Mouse (Mus musculus) kidney, adult 2 months (tissue): ENCODE data around the gene Tubgcp6. TPM values are rescaled to one million over a fixed set of nuclear protein-coding genes. Genes with fewer than 3 reads are reported as not detected.

ENCODE experiments used
- DNase-seq: peaks from one replicate; pipeline ENCODE4 v3.0.0; 2021
- H3K27ac ChIP-seq: fragments of 200-500 bp; 2 replicates; pipeline ENCODE4 v1.5.1; 2012; ENCODE audit warnings: low read depth, low read length, control low read depth, inconsistent platforms; ENCODE audit not compliant: insufficient read depth
- H3K27me3 ChIP-seq: fragments of 200-500 bp; replicated peaks from 2 replicates; pipeline ENCODE4 v1.6.1; 2012; ENCODE audit warnings: mild to moderate bottlenecking, moderate library complexity, low read length, inconsistent platforms; ENCODE audit not compliant: control insufficient read depth, insufficient read depth
- H3K36me3 ChIP-seq: fragments of 200-500 bp; 2 replicates; pipeline ENCODE4 v1.6.1; 2012; ENCODE audit warnings: mild to moderate bottlenecking, moderate library complexity, low read length, inconsistent platforms; ENCODE audit not compliant: control insufficient read depth, insufficient read depth
- H3K4me1 ChIP-seq: fragments of 200-500 bp; 2 replicates; pipeline ENCODE4 v1.6.1; 2011; ENCODE audit warnings: low read length; ENCODE audit not compliant: control insufficient read depth, insufficient read depth
- H3K4me3 ChIP-seq: fragments of 200-500 bp; 2 replicates; pipeline ENCODE4 v1.5.1; 2011; ENCODE audit warnings: mild to moderate bottlenecking, low read depth, low read length, control low read depth; ENCODE audit not compliant: insufficient read depth
- CTCF ChIP-seq: fragments of 200-500 bp; conservative IDR thresholded peaks from 2 replicates; pipeline ENCODE4 v1.5.1; 2011; ENCODE audit warnings: low read depth, mild to moderate bottlenecking, control low read depth, low read length, moderate library complexity, mixed read lengths; ENCODE audit not compliant: insufficient read depth, insufficient read length
- POLR2A ChIP-seq: fragments of 200-500 bp; IDR thresholded peaks from one replicate; pipeline ENCODE4 v1.6.1; 2011; ENCODE audit warnings: low read depth, low read length, control low read depth
- WGBS: fragments of 180-500 bp; shearing (Covaris S2); methylation state at CpG from one replicate; pipeline ENCODE4 v1.1.7; 2018; 5-methylcytosine and 5-hydroxymethylcytosine counted together
- polyA plus RNA-seq: library from polyadenylated mRNA; depleted of rRNA; stranded (reverse); fragments of >200 nt; gene quantifications from 2 replicates; pipeline ENCODE4 v1.2.3, GENCODE M21; 2012

Tubgcp6 gene
- polyA plus RNA-seq, 1 experiment, result 17.2 TPM

DNA sequence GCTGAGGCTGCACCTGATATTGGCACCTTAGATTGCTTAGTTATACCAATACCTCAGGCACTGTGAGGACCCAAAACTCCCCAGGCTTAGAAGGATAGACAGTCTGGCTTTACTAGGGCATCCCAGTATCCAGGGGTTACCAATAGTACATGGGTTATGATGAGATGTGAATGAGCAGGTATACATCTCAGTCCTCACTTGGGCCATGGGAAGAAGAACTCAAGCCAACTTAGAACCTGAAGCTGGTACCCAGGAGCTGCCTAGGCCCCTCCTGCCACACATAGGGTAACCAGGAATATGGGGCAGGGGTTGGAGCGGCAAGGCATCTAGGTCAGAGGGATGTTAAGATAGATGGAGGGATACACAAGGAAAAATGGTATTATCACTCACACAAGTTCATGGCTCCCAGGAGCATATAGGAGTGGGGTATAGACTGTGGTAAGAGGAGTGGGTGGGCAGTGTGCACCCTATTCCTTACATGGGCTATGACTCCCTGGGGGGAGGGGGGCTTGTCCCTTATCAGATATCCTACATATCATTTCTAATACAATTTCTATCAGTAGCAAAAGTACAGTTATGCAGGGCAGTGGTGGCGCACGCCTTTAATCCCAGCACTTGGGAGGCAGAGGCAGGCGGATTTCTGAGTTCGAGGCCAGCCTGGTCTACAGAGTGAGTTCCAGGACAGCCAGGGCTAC, 13.7 kb upstream of the Tubgcp6 start:
- Histone ChIP-seq H3K36me3 (no peaks in the 10 kb centered on the region), H3K4me1 (no peaks in the 10 kb centered on the region), H3K4me3 (no peak overlapping the region), H3K27ac (no peak overlapping the region), H3K27me3 (no peaks in the 10 kb centered on the region)
- TF ChIP-seq POLR2A (no peak), CTCF (no peak)
- DNase-seq, result no peak
- WGBS, result 91% methylated on average over 5 of the region's 5 CpGs

DNA sequence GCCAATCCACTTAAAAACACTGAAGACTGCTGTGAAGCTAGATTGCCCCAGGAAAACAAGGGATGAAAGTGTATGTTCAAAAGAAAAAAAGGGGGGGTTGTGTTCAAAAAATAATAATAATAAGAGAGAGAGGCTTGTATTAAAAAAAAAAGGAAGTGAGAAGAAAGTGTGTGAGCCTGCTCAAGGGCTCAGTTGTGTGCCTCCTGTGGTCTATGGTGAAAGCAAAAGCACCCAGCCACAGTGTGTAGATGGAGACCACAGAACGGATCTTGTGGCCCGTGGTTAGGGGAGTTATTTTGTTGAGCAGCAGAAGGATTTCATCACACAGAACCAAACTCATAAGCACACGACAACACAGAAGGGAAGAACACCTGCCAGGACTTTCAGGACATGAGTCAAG, 8.4 kb upstream of the Tubgcp6 start:
- Histone ChIP-seq H3K36me3 (no peaks in the 10 kb centered on the region), H3K27ac (no peak overlapping the region), H3K27me3 (no peaks in the 10 kb centered on the region), H3K4me1 (peaks cover 7% of the 10 kb centered on the region; the same call in 1 of the 2 replicates), H3K4me3 (no peak overlapping the region)
- whole genome bisulfite sequencing, result 84% methylated on average over 3 of the region's 3 CpGs
- DNase-seq, result peak; percentile 45
- TF ChIP-seq CTCF (no peak), POLR2A (no peak)

DNA sequence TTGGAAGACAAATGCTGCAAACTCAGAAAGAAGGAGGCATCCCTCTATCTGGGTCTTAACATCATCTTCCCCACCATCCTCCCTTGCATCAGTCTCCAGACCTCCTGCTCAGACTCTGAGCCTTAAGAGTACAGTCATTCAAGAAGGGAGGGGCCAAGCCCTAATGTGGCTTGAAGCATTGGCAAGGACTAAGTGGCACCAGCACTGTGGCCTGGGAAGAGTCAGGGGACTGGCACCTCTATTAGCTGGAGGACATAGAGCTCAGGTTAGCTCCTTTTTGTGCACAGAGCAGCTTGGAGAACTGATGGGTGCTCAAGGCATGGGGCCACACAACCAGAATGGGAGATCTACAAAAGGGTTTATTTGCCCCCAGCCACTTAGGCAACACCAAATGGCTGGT, 7.3 kb upstream of the Tubgcp6 start:
- H3K27me3 ChIP-seq, result no peaks in the 10 kb centered on the region
- H3K4me3 ChIP-seq, result no peak overlapping the region
- H3K27ac ChIP-seq, result no peak overlapping the region
- H3K36me3 ChIP-seq, result no peaks in the 10 kb centered on the region
- no peak for DNase-seq
- TF ChIP-seq POLR2A (no peak), CTCF (no peak)
- H3K4me1 ChIP-seq, result peaks cover 7% of the 10 kb centered on the region; the same call in 1 of the 2 replicates

DNA sequence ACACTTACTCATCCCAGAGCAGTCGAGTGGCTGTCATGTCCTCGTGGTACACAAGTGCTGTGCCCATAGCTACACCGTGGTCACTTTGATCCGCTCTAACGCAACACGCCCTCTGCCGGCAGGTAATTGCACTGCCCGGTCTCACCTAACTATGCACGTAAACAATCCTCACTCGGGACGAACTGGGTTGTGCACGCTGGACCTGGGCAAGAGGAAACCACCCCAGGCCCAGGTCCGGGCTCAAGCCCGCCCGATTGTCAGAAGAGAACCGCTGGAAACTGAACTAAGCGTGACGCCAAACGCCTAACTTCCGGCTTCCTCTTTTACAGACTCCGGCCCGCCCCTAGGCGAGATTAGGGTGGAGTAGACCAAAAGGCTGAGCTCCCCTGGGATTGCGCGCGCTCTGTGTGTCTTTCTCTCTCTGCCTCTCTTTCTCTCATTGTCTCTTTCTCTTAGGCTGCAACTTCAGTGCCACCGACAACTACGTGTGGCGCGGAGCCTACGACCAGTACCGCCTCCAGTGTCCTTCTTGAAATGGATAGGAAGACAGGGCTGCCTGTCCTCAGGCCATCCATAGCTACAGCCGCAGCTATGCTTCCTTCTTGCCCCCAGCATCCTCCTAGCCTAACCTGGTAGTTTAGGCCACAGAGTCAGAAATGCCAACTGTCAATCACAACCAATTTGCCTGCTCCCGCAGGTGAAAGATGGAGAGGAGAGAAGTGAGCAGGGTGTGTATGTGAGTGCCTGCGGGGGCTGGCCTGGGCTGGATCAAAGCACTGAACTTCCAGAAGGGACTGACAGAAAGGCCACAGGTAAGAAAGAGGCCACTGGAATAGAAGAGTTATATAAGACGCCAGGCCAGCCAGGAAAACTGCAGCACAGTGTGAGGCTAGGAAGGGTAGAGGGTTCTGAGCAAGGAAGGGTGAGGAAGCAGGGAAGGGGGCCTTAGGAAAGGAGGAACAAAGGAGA, 5.8 kb upstream of the Tubgcp6 start, which contains the start of gene Hdac10:
Hdac10 (minus strand) TSS at position 319 of the 969 bp plus-strand sequence.
- peak; percentile 93 for TF ChIP-seq CTCF
- TF ChIP-seq POLR2A, result peak; percentile 34
- H3K36me3 ChIP-seq, result no peaks in the 10 kb centered on the region
- peak; percentile 91 for DNase-seq
- no peaks in the 10 kb centered on the region for H3K27me3 ChIP-seq
- WGBS, result 3% methylated on average over 36 of the region's 36 CpGs
- H3K27ac ChIP-seq, result peak within 1 kb of the TSS; percentile 75
- H3K4me3 ChIP-seq, result peak within 1 kb of the TSS; percentile 69
- H3K4me1 ChIP-seq, result peaks cover 8% of the 10 kb centered on the region

DNA sequence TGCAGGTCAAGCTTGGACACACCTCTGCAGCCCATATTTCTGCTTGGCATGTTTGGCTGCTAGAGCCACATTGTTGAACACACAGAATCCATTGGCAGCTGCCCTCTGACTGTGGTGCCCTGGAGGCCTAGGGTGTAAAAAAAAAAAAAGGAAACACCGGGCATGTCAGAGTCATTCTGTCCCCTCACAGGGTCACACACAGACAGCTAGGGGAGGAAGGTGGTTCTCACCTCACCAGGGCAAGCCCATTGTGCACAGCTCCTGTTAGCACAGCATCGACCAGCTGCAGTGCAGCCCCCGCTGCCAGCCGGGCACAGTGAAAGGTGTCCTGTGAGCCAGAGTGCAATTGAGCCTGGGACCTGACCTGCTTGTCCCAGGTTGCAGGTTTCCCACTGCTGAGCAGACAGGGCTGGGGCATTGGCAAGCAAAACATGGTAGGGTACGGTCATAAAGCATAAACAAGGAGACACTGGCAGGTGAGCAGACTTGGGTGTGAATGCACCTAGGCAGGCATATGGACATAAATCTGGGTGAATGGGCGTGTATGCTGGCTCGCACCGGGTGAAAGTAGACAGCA, 4.5 kb upstream of the Tubgcp6 start:
- WGBS, result 74% methylated on average over 8 of the region's 8 CpGs
- DNase-seq, result no peak
- Histone ChIP-seq H3K4me3 (peak overlapping the region; percentile 69; the same call in 1 of the 2 replicates), H3K4me1 (peaks cover 13% of the 10 kb centered on the region), H3K27ac (no peak overlapping the region), H3K27me3 (no peaks in the 10 kb centered on the region), H3K36me3 (no peaks in the 10 kb centered on the region)
- TF ChIP-seq POLR2A (no peak), CTCF (no peak)

DNA sequence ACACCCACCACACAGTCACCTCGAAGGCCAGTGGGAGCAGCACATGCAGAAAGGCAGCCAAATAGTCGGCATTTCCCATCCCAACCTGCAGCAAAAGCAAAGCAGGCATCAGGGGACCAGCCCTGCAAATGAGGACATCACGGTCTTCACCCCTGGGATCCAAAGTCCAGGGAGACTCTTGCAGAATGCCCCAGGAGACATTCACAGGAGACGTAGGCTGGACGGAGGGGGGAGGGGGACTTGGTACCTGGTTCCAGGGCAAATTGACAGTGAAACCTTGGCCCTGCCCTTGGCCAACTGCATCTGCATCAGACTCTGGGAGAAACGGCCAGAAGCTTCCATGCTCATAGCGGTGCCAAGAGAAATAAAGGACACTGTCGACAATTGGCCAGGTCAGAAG, 3.7 kb upstream of the Tubgcp6 start:
- 62% methylated on average over 8 of the region's 8 CpGs for WGBS
- DNase-seq, result peak; percentile 81

DNA sequence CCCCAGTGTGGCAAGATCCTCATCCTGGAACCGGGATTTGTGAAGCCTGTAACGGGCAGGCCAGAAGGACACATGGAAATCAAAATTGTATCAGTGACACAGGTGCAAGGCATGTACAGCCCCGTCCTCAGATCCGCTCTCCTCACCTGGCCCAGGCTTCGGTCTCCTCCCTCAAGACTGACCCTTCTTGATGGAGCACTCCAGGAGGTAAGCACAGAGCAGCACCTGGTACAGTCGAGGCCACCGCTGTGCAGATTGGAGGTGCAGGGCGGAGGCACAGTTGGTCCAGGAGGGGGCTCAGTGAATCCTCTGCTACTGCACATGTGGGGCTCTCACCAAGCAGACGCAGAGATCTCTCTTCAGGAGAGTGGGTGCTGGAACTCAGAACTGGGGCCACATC, 2.4 kb upstream of the Tubgcp6 start:
- 96% methylated on average over 9 of the region's 9 CpGs for WGBS
- TF ChIP-seq POLR2A, result no peak
- no peak for DNase-seq
- no peaks in the 10 kb centered on the region for H3K27me3 ChIP-seq
- no peaks in the 10 kb centered on the region for H3K36me3 ChIP-seq
- H3K27ac ChIP-seq, result no peak overlapping the region
- H3K4me3 ChIP-seq, result no peak overlapping the region
- H3K4me1 ChIP-seq, result peaks cover 20% of the 10 kb centered on the region

More for the DNA sequence above, 3.7 kb upstream of the Tubgcp6 start:
- Histone ChIP-seq H3K27me3 (no peaks in the 10 kb centered on the region), H3K4me1 (peaks cover 20% of the 10 kb centered on the region), H3K27ac (no peak overlapping the region), H3K36me3 (no peaks in the 10 kb centered on the region), H3K4me3 (no peak overlapping the region)
- TF ChIP-seq POLR2A (no peak), CTCF (no peak)
